Mouse (Mus musculus) liver, embryonic 14.5 days (tissue): ENCODE results near the gene Rad51b.

Experiments used
- CTCF ChIP-seq: IDR thresholded peaks from 2 replicates; pipeline ENCODE4 v1.5.1; 2016; ENCODE audit warnings: antibody characterized with exemption, low read depth, control low read depth
- EP300 ChIP-seq: IDR thresholded peaks from 2 replicates; pipeline ENCODE4 v1.6.1; 2016; ENCODE audit warnings: antibody characterized with exemption, low read depth

GRCm38 (mm10) chr12:79412894-79413507 lies 115.9 kb downstream of the Rad51b start:
- TF ChIP-seq CTCF (no peak), EP300 (no peak)
